Mouse (Mus musculus) MEL (cell line): ENCODE data around the gene Ttll8. TPM values are rescaled to one million over a fixed set of nuclear protein-coding genes. Genes with fewer than 3 reads are reported as not detected.
A peak's percentile ranks its signal among the peaks of the same experiment; 100 is the strongest.

Source experiments
- DNase-seq: peaks from one replicate; pipeline ENCODE4 v3.0.0; 2011; ENCODE audit warnings: low read depth, low spot score
- H3K27ac ChIP-seq: 2 replicates; pipeline ENCODE4 v1.5.1; 2012; ENCODE audit warnings: low read depth, mild to moderate bottlenecking, control low read depth, low read length, moderate library complexity; ENCODE audit not compliant: control insufficient read depth
- H3K27me3 ChIP-seq, 2 experiments: fragments of 150-350 bp in 1 of 2; sonication (generic) in 1 of 2; 2 replicates each; pipeline ENCODE4 v1.6.1; 2012; ENCODE audit warnings: low read length in 2 of 2, mild to moderate bottlenecking in 2 of 2, improper control_type of control experiment in 1 of 2, moderate library complexity in 1 of 2; ENCODE audit not compliant: insufficient read depth in 2 of 2, control insufficient read depth in 1 of 2
- H3K36me3 ChIP-seq, 2 experiments: 2 replicates each; pipeline ENCODE4 v1.6.1; 2012 to 2014; ENCODE audit warnings: low read length in 2 of 2, improper control_type of control experiment in 1 of 2, inconsistent platforms in 1 of 2, mild to moderate bottlenecking in 1 of 2; ENCODE audit not compliant: insufficient read depth in 2 of 2, control insufficient read depth in 1 of 2
- H3K4me1 ChIP-seq, 2 experiments: fragments of 150-350 bp in 1 of 2; sonication (generic) in 1 of 2; 2 replicates each; pipeline ENCODE4 v1.6.1; 2012; ENCODE audit warnings: low read length in 2 of 2, improper control_type of control experiment in 1 of 2, mild to moderate bottlenecking in 1 of 2; ENCODE audit not compliant: insufficient read depth in 2 of 2, control insufficient read depth in 1 of 2
- H3K4me3 ChIP-seq, 2 experiments: fragments of 150-350 bp in 1 of 2; sonication (generic) in 1 of 2; 2 replicates each; pipeline ENCODE4 v1.5.1; 2012; ENCODE audit warnings: low read depth in 2 of 2, low read length in 2 of 2, mild to moderate bottlenecking in 2 of 2, moderate library complexity in 2 of 2, control low read depth in 1 of 2, improper control_type of control experiment in 1 of 2; ENCODE audit not compliant: control insufficient read depth in 1 of 2, insufficient read depth in 1 of 2
- H3K79me2 ChIP-seq: 2 replicates; pipeline ENCODE4 v1.6.1; 2012; ENCODE audit warnings: mild to moderate bottlenecking, low read length, moderate library complexity; ENCODE audit not compliant: control insufficient read depth, poor library complexity, insufficient read depth
- H3K9ac ChIP-seq: 2 replicates; pipeline ENCODE4 v1.6.1; 2012; ENCODE audit warnings: low read depth, mild to moderate bottlenecking, control low read depth, low read length, moderate library complexity; ENCODE audit not compliant: control insufficient read depth, poor library complexity, severe bottlenecking
- H3K9me3 ChIP-seq: fragments of 150-350 bp; sonication (generic); replicated peaks from 2 replicates; pipeline ENCODE4 v1.6.1; 2012; ENCODE audit warnings: mild to moderate bottlenecking, low read length, improper control_type of control experiment, moderate library complexity; ENCODE audit not compliant: insufficient read depth
- CHD1 ChIP-seq: IDR thresholded peaks from 2 replicates; pipeline ENCODE4 v1.6.1; 2012; ENCODE audit warnings: low read depth, mild to moderate bottlenecking, inconsistent platforms, low read length, improper control_type of control experiment
- CHD2 ChIP-seq: IDR thresholded peaks from 2 replicates; pipeline ENCODE4 v1.6.1; 2011; ENCODE audit warnings: low read length, improper control_type of control experiment
- CTCF ChIP-seq, 3 experiments: IDR thresholded peaks in 2 of 3; conservative IDR thresholded peaks in 1 of 3; 2 replicates each; pipeline ENCODE4 v1.5.1; 2011 to 2012; ENCODE audit warnings: low read length in 3 of 3, low read depth in 2 of 3, mild to moderate bottlenecking in 2 of 3, improper control_type of control experiment in 1 of 3, inconsistent platforms in 1 of 3, mixed read lengths in 1 of 3, moderate library complexity in 1 of 3; ENCODE audit not compliant: control insufficient read depth in 1 of 3, insufficient read depth in 1 of 3, poor library complexity in 1 of 3, severe bottlenecking in 1 of 3
- ELF1 ChIP-seq: IDR thresholded peaks from 2 replicates; pipeline ENCODE4 v1.6.1; 2014; ENCODE audit warnings: low read depth, mild to moderate bottlenecking, inconsistent platforms, low read length, improper control_type of control experiment, moderate library complexity
- ETS1 ChIP-seq: IDR thresholded peaks from 2 replicates; pipeline ENCODE4 v1.6.1; 2012; ENCODE audit warnings: low read depth, mild to moderate bottlenecking, inconsistent platforms, low read length, improper control_type of control experiment, moderate library complexity
- KAT2A ChIP-seq: conservative IDR thresholded peaks from 2 replicates; pipeline ENCODE4 v1.6.1; 2012; ENCODE audit warnings: low read depth, low read length, improper control_type of control experiment, inconsistent platforms
- MAFK ChIP-seq: IDR thresholded peaks from 2 replicates; pipeline ENCODE4 v1.6.1; 2011; ENCODE audit warnings: low read depth, mild to moderate bottlenecking, low read length, improper control_type of control experiment, borderline replicate concordance
- MAX ChIP-seq: IDR thresholded peaks from 2 replicates; pipeline ENCODE4 v1.6.1; 2011; ENCODE audit warnings: low read length, improper control_type of control experiment
- MEF2A ChIP-seq: IDR thresholded peaks from 2 replicates; pipeline ENCODE4 v1.6.1; 2014; ENCODE audit warnings: low read depth, mild to moderate bottlenecking, inconsistent platforms, low read length, improper control_type of control experiment; ENCODE audit not compliant: poor library complexity, insufficient replicate concordance, severe bottlenecking; ENCODE audit errors: extremely low read depth
- MYB ChIP-seq: IDR thresholded peaks from 2 replicates; pipeline ENCODE4 v1.6.1; 2011; ENCODE audit warnings: mild to moderate bottlenecking, low read depth, low read length, improper control_type of control experiment
- NELFE ChIP-seq: IDR thresholded peaks from 2 replicates; pipeline ENCODE4 v1.6.1; 2011; ENCODE audit warnings: low read depth, low read length, improper control_type of control experiment
- POLR2AphosphoS2 ChIP-seq: IDR thresholded peaks from 2 replicates; pipeline ENCODE4 v1.6.1; 2011; ENCODE audit warnings: low read length, improper control_type of control experiment
- POLR2AphosphoS5 ChIP-seq: IDR thresholded peaks from 2 replicates; pipeline ENCODE4 v1.6.1; 2012; ENCODE audit warnings: low read depth, borderline replicate concordance, mild to moderate bottlenecking, inconsistent platforms, low read length, moderate library complexity, mixed read lengths
- RCOR1 ChIP-seq: IDR thresholded peaks from 2 replicates; pipeline ENCODE4 v1.6.1; 2012; ENCODE audit warnings: low read depth, mild to moderate bottlenecking, inconsistent platforms, low read length, improper control_type of control experiment
- TCF12 ChIP-seq: IDR thresholded peaks from 2 replicates; pipeline ENCODE4 v1.6.1; 2014; ENCODE audit warnings: low read depth, mild to moderate bottlenecking, inconsistent platforms, low read length, improper control_type of control experiment, moderate library complexity
- USF1 ChIP-seq: IDR thresholded peaks from 2 replicates; pipeline ENCODE4 v1.6.1; 2014; ENCODE audit warnings: low read depth, mild to moderate bottlenecking, inconsistent platforms, low read length, improper control_type of control experiment, moderate library complexity
- USF2 ChIP-seq, 2 experiments: IDR thresholded peaks; 2 replicates each; pipeline ENCODE4 v1.6.1; 2011 to 2012; ENCODE audit warnings: improper control_type of control experiment in 2 of 2, low read length in 2 of 2, borderline replicate concordance in 1 of 2, inconsistent platforms in 1 of 2, low read depth in 1 of 2, mild to moderate bottlenecking in 1 of 2; ENCODE audit not compliant: insufficient read depth in 1 of 2
- ZKSCAN1 ChIP-seq: IDR thresholded peaks from 2 replicates; pipeline ENCODE4 v1.6.1; 2012; ENCODE audit warnings: low read depth, mild to moderate bottlenecking, inconsistent platforms, low read length, improper control_type of control experiment, moderate library complexity
- polyA plus RNA-seq, 2 experiments: library from polyadenylated mRNA; stranded (reverse) in 1 of 2; unstranded in 1 of 2; fragments of >175 nt in 1 of 2; fragments of >200 nt in 1 of 2; gene quantifications; 2 replicates each; pipeline versions ENCODE4 v1.2.1 to v1.2.4; 2012; ENCODE audit warnings: low replicate concordance in 2 of 2, low read depth in 1 of 2; ENCODE audit not compliant: insufficient read length in 2 of 2, insufficient read depth in 1 of 2, missing spikeins in 1 of 2
- total RNA-seq: library from RNA; depleted of rRNA; stranded (reverse); fragments of 300-350 nt; gene quantifications from 2 replicates; pipeline ENCODE4 v1.2.3, GENCODE M21; 2012

The Ttll8 gene
- total and polyA plus RNA-seq, 3 experiments, result not detected

DNA sequence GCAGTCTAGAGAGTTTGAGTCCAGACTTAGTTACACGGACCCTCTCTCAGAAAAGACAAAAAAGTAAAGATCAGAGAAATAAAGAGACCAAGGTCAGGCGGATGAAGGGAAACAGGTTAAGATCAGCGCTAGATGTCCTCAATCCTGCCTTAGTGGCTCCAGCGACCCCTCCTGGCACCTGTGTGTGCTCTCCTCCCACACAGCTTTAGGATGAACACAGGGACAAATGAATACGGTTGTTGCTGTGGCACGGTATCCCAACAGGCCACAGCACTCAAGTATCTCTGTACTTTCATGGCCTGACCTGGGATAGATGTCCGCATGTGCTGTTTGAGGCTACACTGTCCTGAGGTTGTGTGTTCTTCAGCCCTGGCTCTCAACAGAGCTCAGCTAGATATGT, 59.1 kb downstream of the Ttll8 start:
- Histone ChIP-seq H3K79me2 (no peaks in the 10 kb centered on the region), H3K9ac (no peak overlapping the region), H3K27me3 (peaks cover 2% of the 10 kb centered on the region in 2 experiments; a peak in 3 of 4 replicates), H3K4me1 (no peaks in the 10 kb centered on the region), H3K36me3 (no peaks in the 10 kb centered on the region), H3K27ac (no peak overlapping the region), H3K9me3 (no peaks in the 10 kb centered on the region)
- DNase-seq, result no peak
- TF ChIP-seq POLR2AphosphoS5 (no peak), CTCF (IDR thresholded peaks at IDR 0.05 in 2 of 3, conservative IDR thresholded peaks at IDR 0.05 in 1 of 3; ENCODE audit: control insufficient read depth in 1 of 3, insufficient read depth in 1 of 3, low read depth in 2 of 3, low read length in 3 of 3, poor library complexity in 1 of 3, severe bottlenecking in 1 of 3) (peak in 1 of 3 experiments; percentile 2; a peak in 1 of 6 replicates)
- TF ChIP-seq, all 39 proteins: peak for 1
- H3K4me3 ChIP-seq, result no peak overlapping the region

DNA sequence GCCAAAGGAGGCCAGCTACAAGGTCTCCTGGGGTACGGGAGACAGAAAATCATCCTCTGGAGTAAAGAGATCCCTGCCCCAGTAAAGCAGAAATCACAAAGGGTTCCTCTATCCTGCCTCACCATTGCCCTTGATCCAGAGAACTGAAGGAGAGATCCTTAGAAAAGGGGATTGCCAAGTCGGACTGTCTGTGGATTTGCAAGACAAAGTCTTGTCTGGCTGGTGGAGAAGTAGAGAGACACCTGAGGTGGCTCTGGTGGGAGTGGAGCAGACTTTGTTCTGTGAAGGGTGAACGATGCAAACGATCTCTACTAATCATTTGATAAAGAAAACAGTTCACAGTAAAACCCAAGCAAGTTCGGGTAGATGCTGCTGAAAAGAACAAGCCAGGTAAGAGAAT, 61.3 kb downstream of the Ttll8 start:
- H3K9me3 ChIP-seq, result no peaks in the 10 kb centered on the region
- no peaks in the 10 kb centered on the region for H3K36me3 ChIP-seq
- no peaks in the 10 kb centered on the region for H3K4me1 ChIP-seq
- H3K79me2 ChIP-seq, result no peaks in the 10 kb centered on the region
- peaks cover 2 to 5% of the 10 kb centered on the region in 2 experiments for H3K27me3 ChIP-seq
- no peak overlapping the region for H3K9ac ChIP-seq
- no peak overlapping the region for H3K4me3 ChIP-seq
- no peak for TF ChIP-seq ETS1
- TF ChIP-seq ELF1, result no peak
- TF ChIP-seq USF1, result no peak
- H3K27ac ChIP-seq, result no peak overlapping the region
- DNase-seq, result no peak

DNA sequence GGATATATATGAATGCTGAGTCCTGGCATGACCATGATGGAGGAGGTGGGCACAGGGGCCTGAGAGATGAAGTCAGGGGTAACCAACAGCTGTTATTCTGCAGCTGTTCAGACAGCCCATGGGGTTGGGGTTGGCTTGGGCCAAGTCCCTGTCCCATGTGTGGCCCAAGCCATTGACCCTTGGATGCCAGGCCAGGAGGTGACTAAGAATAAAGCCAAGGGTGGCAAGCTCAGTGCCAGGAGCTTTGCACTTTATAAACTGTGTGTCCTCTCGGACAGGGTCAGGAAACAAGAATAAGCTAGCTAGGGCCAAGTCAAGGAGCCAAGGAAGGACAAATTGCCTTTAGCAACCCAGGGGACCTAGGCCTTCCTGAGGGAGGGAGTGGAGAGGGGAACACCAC, 62.0 kb downstream of the Ttll8 start:
- no peaks in the 10 kb centered on the region for H3K36me3 ChIP-seq
- TF ChIP-seq MAFK, result no peak
- no peak for TF ChIP-seq TCF12
- TF ChIP-seq CHD1, result no peak
- no peak for TF ChIP-seq KAT2A
- TF ChIP-seq ETS1, result no peak
- no peak for TF ChIP-seq USF2 (IDR thresholded peaks at IDR 0.05; ENCODE audit: borderline replicate concordance in 1 of 2, insufficient read depth in 1 of 2, low read depth in 1 of 2, low read length in 2 of 2)
- TF ChIP-seq CTCF (IDR thresholded peaks at IDR 0.05 in 2 of 3, conservative IDR thresholded peaks at IDR 0.05 in 1 of 3; ENCODE audit: control insufficient read depth in 1 of 3, insufficient read depth in 1 of 3, low read depth in 2 of 3, low read length in 3 of 3, poor library complexity in 1 of 3, severe bottlenecking in 1 of 3), result no peak
- TF ChIP-seq MAX, result no peak
- no peak for TF ChIP-seq ZKSCAN1
- TF ChIP-seq MYB, result no peak
- TF ChIP-seq RCOR1, result no peak
- no peak for TF ChIP-seq MEF2A
- TF ChIP-seq CHD2, result no peak
- TF ChIP-seq NELFE, result no peak
- no peak for TF ChIP-seq POLR2AphosphoS2
- TF ChIP-seq, all 39 proteins: peak for 0
- no peak overlapping the region for H3K9ac ChIP-seq
- H3K4me1 ChIP-seq, result no peaks in the 10 kb centered on the region
- H3K9me3 ChIP-seq, result no peaks in the 10 kb centered on the region
- no peak overlapping the region for H3K4me3 ChIP-seq
- H3K79me2 ChIP-seq, result no peaks in the 10 kb centered on the region
- no peak for DNase-seq
- no peak overlapping the region for H3K27ac ChIP-seq
- peaks cover 2 to 5% of the 10 kb centered on the region in 2 experiments for H3K27me3 ChIP-seq
